Mouse (Mus musculus) neural tube, embryonic 13.5 days (tissue): Measurements from ENCODE around the gene 1110002E22Rik. TPM values are rescaled to one million over a fixed set of nuclear protein-coding genes. Genes with fewer than 3 reads are reported as not detected.

Source experiments
- ATAC-seq: fragments of 200-750 bp; cut with Nextera tagmentation; 2 replicates; pipeline ENCODE4 v1.8.0; 2017; ENCODE audit warnings: low read depth, mild to moderate bottlenecking, moderate TSS enrichment, moderate library complexity
- H3K27ac ChIP-seq: fragments of 300-500 bp; sonication (generic); replicated peaks from 2 replicates; pipeline ENCODE4 v1.5.1; 2015; ENCODE audit warnings: moderate library complexity, mild to moderate bottlenecking, inconsistent platforms
- H3K27me3 ChIP-seq: fragments of 300-500 bp; sonication (generic); 2 replicates; pipeline ENCODE4 v1.6.1; 2015; ENCODE audit warnings: mild to moderate bottlenecking, inconsistent platforms
- H3K36me3 ChIP-seq: fragments of 300-500 bp; sonication (generic); 2 replicates; pipeline ENCODE4 v1.6.1; 2015; ENCODE audit warnings: mild to moderate bottlenecking, inconsistent platforms
- H3K4me1 ChIP-seq: fragments of 300-500 bp; sonication (generic); replicated peaks from 2 replicates; pipeline ENCODE4 v1.6.1; 2015; ENCODE audit warnings: inconsistent platforms
- H3K4me2 ChIP-seq: fragments of 300-500 bp; sonication (generic); 2 replicates; pipeline ENCODE4 v1.6.1; 2015; ENCODE audit warnings: inconsistent platforms, mild to moderate bottlenecking, moderate library complexity
- H3K4me3 ChIP-seq: fragments of 300-500 bp; sonication (generic); 2 replicates; pipeline ENCODE4 v1.5.1; 2015; ENCODE audit warnings: mild to moderate bottlenecking, inconsistent platforms
- H3K9ac ChIP-seq: fragments of 300-500 bp; sonication (generic); 2 replicates; pipeline ENCODE4 v1.6.1; 2015; ENCODE audit warnings: moderate library complexity, mild to moderate bottlenecking, inconsistent platforms
- H3K9me3 ChIP-seq: fragments of 300-500 bp; sonication (generic); 2 replicates; pipeline ENCODE4 v1.6.1; 2016; ENCODE audit warnings: inconsistent platforms
- WGBS: fragments of 180-500 bp; shearing (Covaris S2); methylation state at CpG from one replicate; pipeline ENCODE4 v1.1.7; 2015; 5-methylcytosine and 5-hydroxymethylcytosine counted together
- polyA plus RNA-seq: library from polyadenylated mRNA; unstranded; fragments of >200 nt; fragmentation: Nextera tagmentation; extraction: Ambion mirVana; gene quantifications from 2 replicates; pipeline ENCODE4 v1.2.1, GENCODE M21; 2015

Gene 1110002E22Rik
- polyA plus RNA-seq, 1 experiment from 2014 or later: 0.13 TPM

GRCm38 (mm10) chr3:138118392-138118791 is 53.5 kb downstream of the 1110002E22Rik start:
- Histone ChIP-seq H3K9ac (no peak overlapping the region), H3K4me3 (no peak overlapping the region), H3K4me1 (no peaks in the 10 kb centered on the region), H3K27ac (no peak overlapping the region), H3K9me3 (no peaks in the 10 kb centered on the region), H3K4me2 (no peak overlapping the region), H3K27me3 (no peaks in the 10 kb centered on the region), H3K36me3 (no peaks in the 10 kb centered on the region)
- ATAC-seq: no peak
- 80% methylated on average over 6 of the region's 6 CpGs for WGBS

DNA sequence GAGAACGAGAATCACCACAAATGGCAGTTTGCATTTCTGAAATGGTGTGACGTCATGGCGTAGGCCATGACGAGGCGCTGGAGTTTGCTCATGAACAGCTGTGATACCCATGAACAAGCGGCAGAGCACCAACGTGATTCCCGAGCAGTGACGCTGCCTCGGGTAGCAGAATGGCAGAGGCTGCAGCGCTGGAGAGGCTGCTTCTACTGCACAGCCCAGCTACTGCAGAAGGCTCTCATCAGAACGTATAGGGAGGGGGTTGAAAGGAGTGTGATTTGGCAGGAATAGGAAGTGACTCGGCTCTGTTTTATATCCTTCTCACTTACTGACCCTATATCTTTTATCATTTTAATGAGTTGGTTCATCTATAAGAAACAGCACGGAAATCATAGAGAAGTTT is 54.0 kb downstream of the 1110002E22Rik start:
- no peak overlapping the region for H3K9ac ChIP-seq
- H3K4me1 ChIP-seq: no peaks in the 10 kb centered on the region
- no peak overlapping the region for H3K4me3 ChIP-seq
- no peaks in the 10 kb centered on the region for H3K36me3 ChIP-seq
- H3K27ac ChIP-seq: no peak overlapping the region
- WGBS: 78% methylated on average over 14 of the region's 14 CpGs
- no peak overlapping the region for H3K4me2 ChIP-seq
- ATAC-seq: no peak
- no peaks in the 10 kb centered on the region for H3K27me3 ChIP-seq
- no peaks in the 10 kb centered on the region for H3K9me3 ChIP-seq

GRCm38 (mm10) chr3:138119444-138120105 is 54.7 kb downstream of the 1110002E22Rik start:
- 94% methylated on average over 16 of the region's 16 CpGs for WGBS
- Histone ChIP-seq H3K9me3 (no peaks in the 10 kb centered on the region), H3K27ac (no peak overlapping the region), H3K4me1 (no peaks in the 10 kb centered on the region), H3K27me3 (no peaks in the 10 kb centered on the region), H3K4me2 (no peak overlapping the region), H3K9ac (no peak overlapping the region), H3K36me3 (no peaks in the 10 kb centered on the region), H3K4me3 (no peak overlapping the region)
- ATAC-seq: no peak

- Histone ChIP-seq H3K4me2 (no peak overlapping the region), H3K4me3 (no peak overlapping the region), H3K9me3 (no peaks in the 10 kb centered on the region), H3K9ac (no peak overlapping the region), H3K4me1 (no peaks in the 10 kb centered on the region), H3K27me3 (no peaks in the 10 kb centered on the region), H3K36me3 (no peaks in the 10 kb centered on the region), H3K27ac (no peak overlapping the region)
- ATAC-seq: no peak
- 92% methylated on average over 2 of the region's 2 CpGs for WGBS
These were observed 56.6 kb downstream of the 1110002E22Rik start for GRCm38 (mm10) chr3:138121461-138121860.

DNA sequence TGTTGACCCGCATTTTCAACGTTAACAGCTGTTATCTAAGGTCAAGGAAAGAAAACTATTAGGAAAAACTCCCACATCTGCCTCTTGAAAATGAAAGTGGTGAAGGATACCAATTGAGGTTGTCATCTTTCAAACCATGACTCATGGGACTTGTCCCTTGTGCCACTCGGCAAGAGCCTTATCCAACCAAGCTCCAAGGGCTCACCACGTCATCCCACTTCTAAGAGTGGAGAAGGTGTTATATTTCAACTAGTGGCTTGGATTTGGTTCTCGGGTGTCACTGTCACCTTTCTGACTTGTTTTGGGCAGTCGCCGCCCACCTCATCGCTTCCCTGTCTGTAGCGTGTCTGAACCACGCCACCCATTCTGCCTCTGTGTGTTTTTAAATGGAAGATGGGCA is 59.0 kb downstream of the 1110002E22Rik start:
- H3K27ac ChIP-seq: no peak overlapping the region
- H3K4me2 ChIP-seq: no peak overlapping the region
- no peak overlapping the region for H3K9ac ChIP-seq
- no peaks in the 10 kb centered on the region for H3K9me3 ChIP-seq
- H3K36me3 ChIP-seq: no peaks in the 10 kb centered on the region
- H3K4me3 ChIP-seq: no peak overlapping the region
- H3K27me3 ChIP-seq: no peaks in the 10 kb centered on the region
- WGBS: 92% methylated on average over 10 of the region's 10 CpGs
- no peak for ATAC-seq
- no peaks in the 10 kb centered on the region for H3K4me1 ChIP-seq

DNA sequence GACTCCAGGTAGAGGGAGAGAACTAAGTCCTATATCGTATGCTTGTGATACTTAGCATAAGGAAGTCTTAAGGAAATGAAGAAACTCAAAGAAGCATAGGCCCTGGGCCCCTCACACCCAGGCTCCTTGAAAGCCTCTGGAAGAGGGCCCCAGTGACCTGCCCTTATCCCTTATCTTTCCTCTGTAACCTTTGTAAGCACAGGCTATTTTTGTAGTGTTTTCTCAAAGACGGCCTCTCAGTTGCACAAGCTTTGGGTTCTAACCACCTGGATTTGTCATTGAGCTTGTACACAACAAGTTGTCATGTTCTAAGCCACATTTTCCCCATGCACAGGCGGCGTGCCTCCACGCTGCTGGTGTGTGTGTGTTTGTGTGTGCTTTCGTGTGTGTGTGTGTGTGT is 64.3 kb downstream of the 1110002E22Rik start:
- Histone ChIP-seq H3K4me3 (no peak overlapping the region), H3K9ac (no peak overlapping the region), H3K4me1 (no peaks in the 10 kb centered on the region), H3K27me3 (no peaks in the 10 kb centered on the region), H3K27ac (no peak overlapping the region), H3K4me2 (no peak overlapping the region), H3K9me3 (no peaks in the 10 kb centered on the region), H3K36me3 (no peaks in the 10 kb centered on the region)
- no peak for ATAC-seq
- WGBS: 96% methylated on average over 6 of the region's 6 CpGs

- Histone ChIP-seq H3K9ac (no peak overlapping the region), H3K9me3 (no peaks in the 10 kb centered on the region), H3K36me3 (no peaks in the 10 kb centered on the region), H3K4me3 (no peak overlapping the region), H3K4me2 (no peak overlapping the region), H3K27ac (no peak overlapping the region), H3K27me3 (no peaks in the 10 kb centered on the region), H3K4me1 (no peaks in the 10 kb centered on the region)
- WGBS: 41% methylated on average over 1 of the region's 1 CpGs
- ATAC-seq: no peak
These were observed 65.8 kb downstream of the 1110002E22Rik start for GRCm38 (mm10) chr3:138130692-138131091.

Other genes with a start within 250 kb of the 1110002E22Rik start
- gene H2afz, start 200.6 kb upstream of the 1110002E22Rik start, polyA plus RNA-seq: 1,003 and 1,122 TPM in 2 replicates
- 12.9 and 13.0 TPM in 2 replicates for gene Dnajb14, start 197.4 kb upstream of the 1110002E22Rik start, polyA plus RNA-seq
- 115 and 118 TPM in 2 replicates for gene Lamtor3, start 146.5 kb upstream of the 1110002E22Rik start, polyA plus RNA-seq
- 1.7 TPM in 2 replicates for gene Dapp1, start 83.5 kb upstream of the 1110002E22Rik start, polyA plus RNA-seq
- gene Gm5105, start 2.3 kb downstream of the 1110002E22Rik start, polyA plus RNA-seq: 0.15 TPM in 1 of 2 replicates, not detected in the other
- 7.2 and 9.0 TPM in 2 replicates for gene Trmt10a, start 78.4 kb downstream of the 1110002E22Rik start, polyA plus RNA-seq
- 7.6 and 10.4 TPM in 2 replicates for gene Mttp, start 79.9 kb downstream of the 1110002E22Rik start, polyA plus RNA-seq
- not detected in 2 replicates for gene 4930579F01Rik, start 128.8 kb downstream of the 1110002E22Rik start, polyA plus RNA-seq
- 0.14 and 0.41 TPM in 2 replicates for gene Adh7, start 152.7 kb downstream of the 1110002E22Rik start, polyA plus RNA-seq
- 3.6 and 7.9 TPM in 2 replicates for gene Adh1, start 195.9 kb downstream of the 1110002E22Rik start, polyA plus RNA-seq
- 0.14 TPM in 1 of 2 replicates, not detected in the other for gene Adh6a, start 248.2 kb downstream of the 1110002E22Rik start, polyA plus RNA-seq